Mouse (Mus musculus) lung, embryonic 14.5 days (tissue): Measurements from ENCODE around the gene Coq9. TPM values are rescaled to one million over a fixed set of nuclear protein-coding genes. Genes with fewer than 3 reads are reported as not detected.
"Not testable (repeated sequence)": the region's sequence is repeated elsewhere in the genome, so short reads cannot be mapped to it uniquely, and the experiment has no call there.

ENCODE experiments used
- ATAC-seq: fragments of 200-750 bp; cut with Nextera tagmentation; 2 replicates; pipeline ENCODE4 v1.8.0; 2017; ENCODE audit warnings: mild to moderate bottlenecking, moderate TSS enrichment, moderate library complexity; ENCODE audit not compliant: insufficient read depth
- DNase-seq: peaks from one replicate; pipeline ENCODE4 v3.0.0-alpha.2; 2015
- H3K27ac ChIP-seq: fragments of 300-500 bp; sonication (generic); 2 replicates; pipeline ENCODE4 v1.5.1; 2014; ENCODE audit warnings: low read depth, mild to moderate bottlenecking, moderate library complexity
- H3K27me3 ChIP-seq: fragments of 300-500 bp; sonication (generic); 2 replicates; pipeline ENCODE4 v1.6.1; 2014; ENCODE audit warnings: low read length, control low read depth; ENCODE audit not compliant: insufficient read depth
- H3K36me3 ChIP-seq: fragments of 300-500 bp; sonication (generic); 2 replicates; pipeline ENCODE4 v1.6.1; 2014; ENCODE audit warnings: control low read depth; ENCODE audit not compliant: insufficient read depth
- H3K4me1 ChIP-seq: fragments of 300-500 bp; sonication (generic); 2 replicates; pipeline ENCODE4 v1.6.1; 2014; ENCODE audit warnings: antibody characterized with exemption, control low read depth; ENCODE audit not compliant: insufficient read depth
- H3K4me2 ChIP-seq: fragments of 300-500 bp; sonication (generic); 2 replicates; pipeline ENCODE4 v1.6.1; 2014; ENCODE audit warnings: mild to moderate bottlenecking
- H3K4me3 ChIP-seq: fragments of 300-500 bp; sonication (generic); 2 replicates; pipeline ENCODE4 v1.5.1; 2014; ENCODE audit warnings: low read depth, low read length
- H3K9ac ChIP-seq: fragments of 300-500 bp; sonication (generic); 2 replicates; pipeline ENCODE4 v1.6.1; 2014
- H3K9me3 ChIP-seq: fragments of 300-500 bp; sonication (generic); 2 replicates; pipeline ENCODE4 v1.6.1; 2016; ENCODE audit warnings: low read depth, low read length, control low read depth
- CTCF ChIP-seq: IDR thresholded peaks from 2 replicates; pipeline ENCODE4 v1.5.1; 2016; ENCODE audit warnings: antibody characterized with exemption, low read depth
- WGBS: fragments of 180-500 bp; shearing (Covaris S2); extraction: QIAGEN DNeasy Blood & Tissue Kit; methylation state at CpG from one replicate; pipeline ENCODE4 v1.1.7; 2014; 5-methylcytosine and 5-hydroxymethylcytosine counted together
- polyA plus RNA-seq: library from polyadenylated mRNA; unstranded; fragments of >200 nt; fragmentation: Nextera tagmentation; extraction: Ambion mirVana; gene quantifications from 2 replicates; pipeline ENCODE4 v1.2.1, GENCODE M21; 2014

Gene Coq9
- polyA plus RNA-seq, 1 experiment from 2014 or later, result 58.3 TPM

- DNase-seq, result peak; percentile 76
These were observed 479 bp downstream of the Coq9 start for GRCm38 (mm10) chr8:94838600-94838999.

GRCm38 (mm10) chr8:94841183-94841582 lies 3.1 kb downstream of the Coq9 start:
- H3K36me3 ChIP-seq, result peaks cover 25% of the 10 kb centered on the region
- no peaks in the 10 kb centered on the region for H3K9me3 ChIP-seq
- TF ChIP-seq CTCF, result no peak
- no peak overlapping the region for H3K4me2 ChIP-seq
- ATAC-seq (no peak), DNase-seq (no peak)
- H3K9ac ChIP-seq, result no peak overlapping the region
- H3K27ac ChIP-seq, result no peak overlapping the region
- WGBS, result 37% methylated on average over 2 of the region's 2 CpGs
- H3K27me3 ChIP-seq, result no peaks in the 10 kb centered on the region
- peaks cover 6% of the 10 kb centered on the region for H3K4me1 ChIP-seq
- H3K4me3 ChIP-seq, result no peak overlapping the region

More at GRCm38 (mm10) chr8:94838600-94838999, 479 bp downstream of the Coq9 start:
- peaks cover 6% of the 10 kb centered on the region; the same call in 1 of the 2 replicates for H3K36me3 ChIP-seq
- no peaks in the 10 kb centered on the region for H3K27me3 ChIP-seq
- peak overlapping the region; percentile 72 for H3K4me2 ChIP-seq
- TF ChIP-seq CTCF, result no peak
- no peaks in the 10 kb centered on the region for H3K9me3 ChIP-seq
- H3K4me1 ChIP-seq, result peaks cover 6% of the 10 kb centered on the region
- WGBS, result under 1% methylated on average over 24 of the region's 24 CpGs
- peak overlapping the region; percentile 91 for H3K4me3 ChIP-seq
- peak overlapping the region; percentile 80 for H3K9ac ChIP-seq
- H3K27ac ChIP-seq, result peak overlapping the region; percentile 80
- peak; percentile 58 for ATAC-seq

- Histone ChIP-seq H3K27ac (no peak overlapping the region), H3K36me3 (peaks cover 64% of the 10 kb centered on the region), H3K4me1 (no peaks in the 10 kb centered on the region), H3K4me2 (no peak overlapping the region), H3K4me3 (no peak overlapping the region), H3K9ac (no peak overlapping the region), H3K9me3 (no peaks in the 10 kb centered on the region), H3K27me3 (no peaks in the 10 kb centered on the region)
- 91% methylated on average over 5 of the region's 5 CpGs for WGBS
- DNase-seq (no peak), ATAC-seq (no peak)
- no peak for TF ChIP-seq CTCF
These were observed 11.9 kb downstream of the Coq9 start for GRCm38 (mm10) chr8:94850049-94850448.

DNA sequence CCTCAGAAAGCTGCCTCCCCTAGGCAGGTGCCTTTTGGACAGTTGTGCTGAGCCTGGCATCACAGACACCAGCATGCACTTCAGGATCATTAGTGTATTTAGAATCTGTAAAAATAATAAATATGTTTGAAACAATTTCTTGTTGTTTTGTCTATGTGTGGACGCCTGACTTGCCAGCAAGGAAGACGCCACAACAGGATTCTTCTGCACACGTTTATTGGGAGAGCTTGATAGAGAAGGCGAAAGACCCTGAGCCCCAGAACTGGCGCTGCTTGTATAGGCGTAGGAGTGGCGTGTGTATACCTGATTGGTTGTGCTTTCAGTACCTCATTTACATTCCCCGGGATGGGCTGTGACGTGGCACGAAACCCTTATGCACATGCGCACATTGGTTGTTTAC lies 16.6 kb downstream of the Coq9 start:
- not testable (repeated sequence) for H3K9me3 ChIP-seq, DNase-seq, H3K27me3 ChIP-seq, ATAC-seq, H3K27ac ChIP-seq, H3K4me3 ChIP-seq, H3K4me1 ChIP-seq, H3K4me2 ChIP-seq, H3K9ac ChIP-seq
- peaks cover 51% of the 10 kb centered on the region for H3K36me3 ChIP-seq
- WGBS, result 85% methylated on average over 11 of the region's 11 CpGs

GRCm38 (mm10) chr8:94857011-94857345 lies 18.9 kb downstream of the Coq9 start:
- Histone ChIP-seq H3K4me3 (peak overlapping the region; percentile 66), H3K9me3 (no peaks in the 10 kb centered on the region), H3K4me2 (no peak overlapping the region), H3K4me1 (peaks cover 2% of the 10 kb centered on the region; the same call in 1 of the 2 replicates), H3K36me3 (peaks cover 57% of the 10 kb centered on the region), H3K27me3 (no peaks in the 10 kb centered on the region), H3K9ac (no peak overlapping the region), H3K27ac (no peak overlapping the region)
- DNase-seq (no peak), ATAC-seq (0 out of 2 replicates have a peak, but pooled peaks have one; percentile 7)
- 26% methylated on average over 5 of the region's 5 CpGs for WGBS
- TF ChIP-seq CTCF, result no peak

DNA sequence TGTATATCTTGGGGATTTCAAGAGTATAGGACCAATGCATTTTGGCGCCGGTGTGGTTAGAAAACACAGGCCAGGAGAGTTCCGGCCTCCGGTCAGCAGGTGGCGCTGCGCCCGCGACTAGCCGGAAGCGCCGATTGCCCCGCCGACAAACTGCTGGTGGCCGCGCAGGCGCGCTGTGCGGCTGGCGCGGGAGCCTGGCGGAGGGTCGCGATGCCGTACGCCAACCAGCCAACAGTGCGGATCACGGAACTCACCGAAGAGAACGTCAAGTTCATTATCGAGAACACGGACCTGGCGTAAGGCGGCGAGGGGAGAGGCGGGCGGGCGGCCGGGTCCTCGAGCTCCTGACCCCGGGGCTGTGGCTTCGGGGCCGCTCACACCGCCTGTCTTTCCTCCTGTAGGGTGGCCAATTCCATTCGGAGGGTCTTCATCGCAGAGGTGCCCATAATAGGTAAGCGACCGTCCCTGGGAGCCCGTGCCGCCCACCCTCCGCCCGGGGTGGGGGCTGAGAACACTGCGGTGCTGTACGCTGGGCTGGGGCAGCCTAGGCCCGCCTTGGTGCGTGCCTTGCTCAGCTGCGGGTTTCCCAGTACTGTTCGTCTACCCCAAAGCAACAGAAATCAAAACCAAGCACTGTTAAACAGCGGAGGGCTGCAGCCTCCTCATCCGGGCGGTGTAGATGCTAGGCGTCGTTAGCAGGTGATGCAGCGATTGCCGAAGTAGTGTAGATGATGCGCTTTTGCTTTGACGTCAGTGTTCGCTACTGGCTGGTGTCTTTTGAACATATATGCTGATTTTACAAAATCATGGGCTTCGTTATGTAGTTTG lies 19.4 kb downstream of the Coq9 start, which contains the start of gene Polr2c:
TSS of gene Polr2c (plus strand) at position 105 of the 828 bp plus-strand sequence.
- H3K9me3 ChIP-seq, result no peaks in the 10 kb centered on the region
- peak; percentile 82 for TF ChIP-seq CTCF
- H3K4me3 ChIP-seq, result peak within 1 kb of the TSS; percentile 66
- ATAC-seq (peak; percentile 77), DNase-seq (peak; percentile 94)
- peak within 1 kb of the TSS; percentile 2; the same call in 1 of the 2 replicates for H3K27ac ChIP-seq
- peak within 1 kb of the TSS; percentile 79 for H3K9ac ChIP-seq
- H3K4me1 ChIP-seq, result peaks cover 2% of the 10 kb centered on the region; the same call in 1 of the 2 replicates
- H3K27me3 ChIP-seq, result no peaks in the 10 kb centered on the region
- under 1% methylated on average over 68 of the region's 68 CpGs for WGBS
- H3K4me2 ChIP-seq, result peak within 1 kb of the TSS; percentile 87
- peaks cover 56% of the 10 kb centered on the region for H3K36me3 ChIP-seq

- no peaks in the 10 kb centered on the region for H3K9me3 ChIP-seq
- no peak overlapping the region for H3K27ac ChIP-seq
- ATAC-seq (no peak), DNase-seq (peak; percentile 84)
- H3K9ac ChIP-seq, result no peak overlapping the region
- peaks cover 2% of the 10 kb centered on the region; the same call in 1 of the 2 replicates for H3K4me1 ChIP-seq
- no peak overlapping the region for H3K4me2 ChIP-seq
- WGBS, result 67% methylated on average over 8 of the region's 8 CpGs
- no peak overlapping the region for H3K4me3 ChIP-seq
- no peaks in the 10 kb centered on the region for H3K27me3 ChIP-seq
- peaks cover 70% of the 10 kb centered on the region for H3K36me3 ChIP-seq
- TF ChIP-seq CTCF, result peak; percentile 88
These were observed 23.3 kb downstream of the Coq9 start for GRCm38 (mm10) chr8:94861352-94861910.
